Mouse (Mus musculus) kidney, adult 2 months (tissue): ENCODE results near the gene Zfp14.

Source experiments
- CTCF ChIP-seq: fragments of 200-500 bp; conservative IDR thresholded peaks from 2 replicates; pipeline ENCODE4 v1.5.1; 2011; ENCODE audit warnings: low read depth, mild to moderate bottlenecking, control low read depth, low read length, moderate library complexity, mixed read lengths; ENCODE audit not compliant: insufficient read depth, insufficient read length
- POLR2A ChIP-seq: fragments of 200-500 bp; IDR thresholded peaks from one replicate; pipeline ENCODE4 v1.6.1; 2011; ENCODE audit warnings: low read depth, low read length, control low read depth

GRCm38 (mm10) chr7:30019543-30019942, 31.6 kb downstream of the Zfp14 start:
- TF ChIP-seq CTCF (no peak), POLR2A (no peak)
